Mouse (Mus musculus) bone marrow macrophage, adult 2 months (primary cell): ENCODE measurements around the gene Trim41.

Experiments used
- CTCF ChIP-seq: IDR thresholded peaks from 2 replicates; pipeline ENCODE4 v1.5.1; 2012; ENCODE audit warnings: low read depth, mild to moderate bottlenecking, low read length, moderate library complexity
- POLR2A ChIP-seq: IDR thresholded peaks from 2 replicates; pipeline ENCODE4 v1.6.1; 2012; ENCODE audit warnings: mild to moderate bottlenecking, low read depth, low read length, borderline replicate concordance

GRCm38 (mm10) chr11:48818346-48818745 is 1.2 kb upstream of the Trim41 start:
- no peak for TF ChIP-seq CTCF
- TF ChIP-seq POLR2A, result no peak
